Mouse (Mus musculus): ENCODE measurements around the gene Dyrk1b. TPM values are rescaled to one million over a fixed set of nuclear protein-coding genes. Genes with fewer than 3 reads are reported as not detected.

The Dyrk1b gene
- total and polyA plus RNA-seq, 3 experiments: 0.26 to 0.51 (median 0.47) TPM

GRCm38 (mm10) chr7:28180890-28181289 lies 1.6 kb downstream of the Dyrk1b start:
- peaks cover 88 to 100% of the 10 kb centered on the region in 2 experiments for H3K36me3 ChIP-seq (replicated peaks in 1 of 2; ENCODE audit: control insufficient read depth in 1 of 2, insufficient read depth in 1 of 2, low read length in 1 of 2)
- H3K4me1 ChIP-seq (ENCODE audit: control insufficient read depth in 1 of 2, insufficient read depth in 2 of 2): no peaks in the 10 kb centered on the region
- TF ChIP-seq NELFE (IDR thresholded peaks at IDR 0.05; ENCODE audit: low read depth, low read length): no peak
- TF ChIP-seq MYC (IDR thresholded peaks at IDR 0.05; ENCODE audit: low read depth, low read length): no peak
- TF ChIP-seq MAFK (IDR thresholded peaks at IDR 0.05; ENCODE audit: insufficient replicate concordance, low read length): no peak
- TF ChIP-seq RCOR1 (conservative IDR thresholded peaks at IDR 0.05; ENCODE audit: low read depth, low read length): no peak
- TF ChIP-seq MAZ (IDR thresholded peaks at IDR 0.05; ENCODE audit: low read depth, low read length): no peak
- TF ChIP-seq HCFC1 (IDR thresholded peaks at IDR 0.05; ENCODE audit: low read depth, low read length): no peak
- TF ChIP-seq USF1 (IDR thresholded peaks at IDR 0.05; ENCODE audit: low read depth, low read length): no peak
- no peak for TF ChIP-seq SMC3 (IDR thresholded peaks at IDR 0.05; ENCODE audit: low read depth, low read length)
- no peak for TF ChIP-seq IRF4 (IDR thresholded peaks at IDR 0.05; ENCODE audit: low read depth, low read length)
- no peak for TF ChIP-seq JUND (conservative IDR thresholded peaks at IDR 0.05; ENCODE audit: low read depth, low read length)
- TF ChIP-seq TBP (conservative IDR thresholded peaks at IDR 0.05; ENCODE audit: low read depth, low read length): no peak
- no peak for TF ChIP-seq CHD2 (IDR thresholded peaks at IDR 0.05; ENCODE audit: low read length)
- H3K27me3 ChIP-seq (replicated peaks): no peaks in the 10 kb centered on the region
- in situ Hi-C loops (cut with MboI; ENCODE audit: low pct_ligation_motif_present, low pct_unique_long_range_greater_than_20kb, low sequenced_read_pairs) (no loop called here), dilution Hi-C loops (cut with MboI; ENCODE audit: extremely low pct_ligation_motif_present, extremely low pct_unique_long_range_greater_than_20kb, low sequenced_read_pairs) (no loop called here)
- no peak overlapping the region for H3K9ac ChIP-seq (ENCODE audit: insufficient read depth, low read depth)
- no peak overlapping the region for H3K27ac ChIP-seq (ENCODE audit: insufficient read depth, low read depth)
- H3K9me3 ChIP-seq (replicated peaks; ENCODE audit: low read length): no peaks in the 10 kb centered on the region
- no peak overlapping the region for H3K4me3 ChIP-seq (replicated peaks in 1 of 3; ENCODE audit: low read depth in 2 of 3, low read length in 2 of 3, poor library complexity in 1 of 3)
- no peak for DNase-seq (ENCODE audit: extremely low read depth)
- H3K79me2 ChIP-seq (replicated peaks; ENCODE audit: control insufficient read depth, extremely low read depth, insufficient read depth, poor library complexity, severe bottlenecking): no peaks in the 10 kb centered on the region
- H3K4me2 ChIP-seq (ENCODE audit: insufficient read depth, low read depth, poor library complexity, severe bottlenecking): no peak overlapping the region

DNA sequence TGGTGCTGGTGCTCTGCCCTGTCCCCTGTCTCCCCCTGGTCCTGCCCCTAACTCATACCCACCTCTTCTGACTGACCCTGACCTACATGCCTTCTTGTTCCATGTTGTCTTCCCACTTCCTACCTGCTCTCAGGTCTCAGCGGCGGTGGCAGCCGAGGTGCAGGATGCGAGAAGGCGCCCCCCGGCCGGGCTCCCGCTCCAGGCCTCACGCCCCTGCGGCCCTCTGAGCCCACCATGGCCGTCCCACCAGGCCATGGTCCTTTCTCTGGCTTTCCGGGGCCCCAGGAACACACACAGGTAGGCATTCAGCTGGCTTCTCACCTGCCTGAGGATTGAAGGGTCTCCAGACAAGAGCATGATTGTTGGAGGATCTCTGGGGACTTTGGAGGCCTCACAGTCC lies 2.1 kb downstream of the Dyrk1b start:
- in situ Hi-C loops (cut with MboI; ENCODE audit: low pct_ligation_motif_present, low pct_unique_long_range_greater_than_20kb, low sequenced_read_pairs): no loop called here
- Histone ChIP-seq H3K9me3 (replicated peaks; ENCODE audit: low read length) (no peaks in the 10 kb centered on the region), H3K36me3 (replicated peaks in 1 of 2; ENCODE audit: control insufficient read depth in 1 of 2, insufficient read depth in 1 of 2, low read length in 1 of 2) (peaks cover 88 to 100% of the 10 kb centered on the region in 2 experiments), H3K27ac (ENCODE audit: insufficient read depth, low read depth) (no peak overlapping the region), H3K4me1 (ENCODE audit: control insufficient read depth in 1 of 2, insufficient read depth in 2 of 2) (no peaks in the 10 kb centered on the region), H3K9ac (ENCODE audit: insufficient read depth, low read depth) (no peak overlapping the region), H3K4me3 (replicated peaks in 1 of 3; ENCODE audit: low read depth in 2 of 3, low read length in 2 of 3, poor library complexity in 1 of 3) (no peak overlapping the region), H3K4me2 (ENCODE audit: insufficient read depth, low read depth, poor library complexity, severe bottlenecking) (no peak overlapping the region), H3K79me2 (replicated peaks; ENCODE audit: control insufficient read depth, extremely low read depth, insufficient read depth, poor library complexity, severe bottlenecking) (no peaks in the 10 kb centered on the region), H3K27me3 (replicated peaks) (no peaks in the 10 kb centered on the region)
- TF ChIP-seq UBTF (IDR thresholded peaks at IDR 0.05; ENCODE audit: low read depth, low read length) (no peak), EP300 (IDR thresholded peaks at IDR 0.05; ENCODE audit: low read length) (no peak)
- dilution Hi-C loops (cut with MboI; ENCODE audit: extremely low pct_ligation_motif_present, extremely low pct_unique_long_range_greater_than_20kb, low sequenced_read_pairs): no loop called here
- no peak for DNase-seq (ENCODE audit: extremely low read depth)

- H3K27me3 ChIP-seq (replicated peaks): no peaks in the 10 kb centered on the region
- in situ Hi-C loops (cut with MboI; ENCODE audit: low pct_ligation_motif_present, low pct_unique_long_range_greater_than_20kb, low sequenced_read_pairs): no loop called here
- H3K36me3 ChIP-seq (replicated peaks in 1 of 2; ENCODE audit: control insufficient read depth in 1 of 2, insufficient read depth in 1 of 2, low read length in 1 of 2): peaks cover 88 to 100% of the 10 kb centered on the region in 2 experiments
- no peak for DNase-seq (ENCODE audit: extremely low read depth)
- no peak overlapping the region for H3K27ac ChIP-seq (ENCODE audit: insufficient read depth, low read depth)
- no peak overlapping the region for H3K4me2 ChIP-seq (ENCODE audit: insufficient read depth, low read depth, poor library complexity, severe bottlenecking)
- no peaks in the 10 kb centered on the region for H3K9me3 ChIP-seq (replicated peaks; ENCODE audit: low read length)
- no peaks in the 10 kb centered on the region for H3K4me1 ChIP-seq (ENCODE audit: control insufficient read depth in 1 of 2, insufficient read depth in 2 of 2)
- H3K79me2 ChIP-seq (replicated peaks; ENCODE audit: control insufficient read depth, extremely low read depth, insufficient read depth, poor library complexity, severe bottlenecking): no peaks in the 10 kb centered on the region
- no peak overlapping the region for H3K9ac ChIP-seq (ENCODE audit: insufficient read depth, low read depth)
- dilution Hi-C loops (cut with MboI; ENCODE audit: extremely low pct_ligation_motif_present, extremely low pct_unique_long_range_greater_than_20kb, low sequenced_read_pairs): no loop called here
- TF ChIP-seq HCFC1 (IDR thresholded peaks at IDR 0.05; ENCODE audit: low read depth, low read length) (no peak), JUND (conservative IDR thresholded peaks at IDR 0.05; ENCODE audit: low read depth, low read length) (no peak)
- H3K4me3 ChIP-seq (replicated peaks in 1 of 3; ENCODE audit: low read depth in 2 of 3, low read length in 2 of 3, poor library complexity in 1 of 3): no peak overlapping the region
These were observed 3.1 kb downstream of the Dyrk1b start for GRCm38 (mm10) chr7:28182320-28182719.
